In the genomic region with DNA sequence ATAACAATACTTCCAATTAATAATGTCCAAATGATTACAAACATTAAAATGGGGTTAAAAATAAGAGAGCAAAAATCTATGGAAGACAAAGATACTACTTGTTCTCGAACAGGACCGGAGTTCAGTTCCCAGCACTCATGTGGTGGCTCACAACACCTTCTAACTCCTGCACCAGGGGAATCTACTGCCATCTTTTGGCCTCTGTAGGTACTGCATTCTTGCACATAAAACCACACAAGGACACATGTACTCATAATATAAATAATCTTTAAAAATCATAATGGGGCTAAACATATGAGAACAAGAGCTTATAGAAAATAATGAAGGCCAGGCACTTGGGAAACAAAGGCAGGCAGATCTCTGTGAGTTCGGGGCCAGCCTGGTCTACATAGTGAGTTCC, we compare ENCODE assay signal across 1 mouse cellular context.
TF ChIP-seq lines count a peak whose summit lies in the region.

No protein-coding gene starts in this region.

TF ChIP-seq in MEL, 35 proteins besides CTCF, POLR2A, EP300 and RAD21 (continued from another document):
- TF ChIP-seq JUND (IDR thresholded peaks at IDR 0.05; ENCODE audit: low read depth, low read length) (no peak), SMC3 (IDR thresholded peaks at IDR 0.05; ENCODE audit: low read depth, low read length) (no peak), MAFK (IDR thresholded peaks at IDR 0.05; ENCODE audit: borderline replicate concordance, low read depth, low read length) (no peak), MYB (IDR thresholded peaks at IDR 0.05; ENCODE audit: low read depth, low read length) (no peak), GABPA (IDR thresholded peaks at IDR 0.05; ENCODE audit: low read depth, low read length) (no peak), ZNF384 (IDR thresholded peaks at IDR 0.05; ENCODE audit: low read depth, low read length) (no peak), MYC (IDR thresholded peaks at IDR 0.05; ENCODE audit: low read depth, low read length) (no peak), USF2 (IDR thresholded peaks at IDR 0.05; ENCODE audit: borderline replicate concordance in 1 of 2, insufficient read depth in 1 of 2, low read depth in 1 of 2, low read length in 2 of 2) (no peak), BHLHE40 (IDR thresholded peaks at IDR 0.05; ENCODE audit: borderline replicate concordance, low read depth, low read length) (no peak)
